Mouse (Mus musculus): ENCODE measurements around the gene Cyp2j6.
A peak's percentile ranks its signal among the peaks of the same experiment; 100 is the strongest.
"Not testable (repeated sequence)": the region's sequence is repeated elsewhere in the genome, so short reads cannot be mapped to it uniquely, and the experiment has no call there.

Gene Cyp2j6

DNA sequence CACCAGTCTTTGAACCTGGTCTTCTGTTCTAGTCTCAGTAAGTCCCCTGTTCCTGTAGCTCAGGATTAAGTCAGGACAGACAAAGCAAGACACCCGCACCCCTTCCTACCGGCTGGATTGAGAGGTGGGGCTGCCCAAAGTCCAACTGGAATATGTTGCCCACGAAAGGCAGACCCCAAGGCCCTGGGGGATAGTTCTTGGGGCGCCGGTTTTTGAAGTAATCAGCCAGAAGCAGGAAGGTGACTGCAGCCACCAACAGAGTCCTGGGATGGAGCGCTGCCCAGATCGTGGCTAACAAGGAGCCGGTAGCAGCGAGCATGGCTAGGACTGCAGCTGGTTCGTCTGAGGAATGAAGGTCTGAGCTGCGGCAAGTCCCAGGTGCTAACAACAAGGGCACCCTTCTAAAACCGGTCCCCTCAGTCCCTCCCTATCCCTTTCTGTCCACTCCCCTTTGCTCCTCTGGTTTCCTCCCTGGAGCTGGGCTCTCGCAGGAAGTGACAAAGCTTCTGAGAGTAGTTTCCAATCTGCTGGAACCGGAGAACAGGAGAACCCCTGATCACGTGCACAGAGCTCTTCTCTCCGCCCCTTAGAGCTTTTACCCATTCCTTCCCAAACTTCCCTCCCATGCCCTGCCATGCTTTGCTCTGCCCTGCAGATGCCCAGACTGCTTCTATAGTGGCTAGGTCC, at the start of gene Cyp2j6:
Gene Cyp2j6, minus strand, starts transcription at position 529 of the 687 bp plus-strand sequence.
- peak; percentile 3 for DNase-seq

GRCm38 (mm10) chr4:96591791-96592150, 38.3 kb upstream of the Cyp2j6 start:
- peak; percentile 35 for DNase-seq

DNA sequence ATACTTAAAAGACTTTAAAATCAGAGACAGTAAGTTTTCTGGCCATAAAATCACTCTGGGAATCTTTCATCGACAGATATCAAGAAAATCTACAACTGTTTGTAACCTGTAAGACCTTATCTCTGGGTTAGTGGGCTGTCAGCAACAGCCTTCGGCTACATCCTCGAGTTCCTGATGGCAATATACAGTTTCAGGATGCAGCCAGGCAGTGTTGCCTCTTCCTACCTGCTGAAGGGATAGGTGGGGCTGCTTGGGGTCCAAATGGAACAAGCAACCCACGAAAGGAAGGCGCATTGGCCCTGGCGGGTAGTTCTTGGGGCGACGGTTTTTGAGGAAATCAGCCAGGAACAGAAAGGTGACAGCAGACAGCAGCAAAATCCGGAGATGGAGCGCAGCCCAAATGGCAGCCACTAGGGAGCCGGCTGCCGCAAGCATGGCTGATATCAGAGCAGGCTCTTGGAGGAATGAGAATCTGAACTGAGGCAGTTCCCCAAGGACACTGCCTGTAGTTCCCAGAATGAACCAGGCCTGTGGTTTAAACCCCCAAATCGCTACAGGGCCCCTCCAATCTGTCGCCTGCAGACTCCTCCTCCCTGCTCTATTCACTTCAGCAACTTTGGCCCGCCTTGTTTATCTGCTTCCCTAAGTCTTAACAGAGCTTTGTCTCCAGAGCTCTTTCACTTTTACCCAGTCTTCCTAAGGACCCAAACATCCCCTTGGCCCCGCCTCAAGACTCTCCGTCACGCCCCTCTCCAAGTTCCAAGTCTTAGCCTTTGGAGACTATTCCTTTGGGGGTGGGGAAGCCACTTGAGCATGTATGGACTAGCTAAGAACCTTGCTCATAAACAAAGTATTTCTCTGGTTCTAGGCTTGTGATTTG, 37.7 kb upstream of the Cyp2j6 start, which contains the start of gene Cyp2j9:
Gene Cyp2j9, minus strand, starts transcription at position 668 of the 880 bp plus-strand sequence.
- DNase-seq, result peak; percentile 37

DNA sequence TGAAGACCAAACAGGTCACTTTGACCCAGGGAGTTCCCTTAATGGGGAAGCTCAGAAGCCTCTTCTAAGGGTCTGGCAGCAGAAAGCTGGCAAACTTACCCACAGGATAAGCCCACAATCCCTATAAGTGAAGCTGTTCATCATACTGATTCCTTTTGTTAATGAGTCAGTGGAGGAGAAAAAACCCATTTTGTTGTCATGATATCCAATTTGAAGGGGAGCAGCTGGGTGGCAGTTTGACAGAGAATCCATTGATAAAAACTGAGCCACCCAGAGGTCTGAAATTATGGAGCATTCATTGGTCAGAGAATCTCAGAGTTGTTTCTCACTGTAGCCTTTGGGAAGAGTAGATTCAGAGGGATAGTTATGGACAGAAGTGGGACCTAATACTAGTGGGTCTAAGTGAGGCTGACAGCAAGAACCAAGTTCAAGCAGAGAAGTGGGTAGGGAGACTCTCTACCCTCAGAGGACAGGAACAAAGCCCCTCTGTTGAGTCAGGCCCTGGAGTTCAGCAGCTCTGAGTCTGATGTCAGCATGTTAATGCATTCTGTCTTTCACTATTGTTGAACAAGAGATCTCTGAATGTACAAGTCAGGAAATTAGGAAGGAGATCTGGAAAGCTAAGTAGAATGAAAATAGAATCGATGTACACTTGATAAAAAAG, 28.1 kb upstream of the Cyp2j6 start:
- DNase-seq, result no peak

- not testable (repeated sequence) for DNase-seq
Observed at GRCm38 (mm10) chr4:96580351-96580750, 26.9 kb upstream of the Cyp2j6 start.

GRCm38 (mm10) chr4:96569442-96569841, 16.0 kb upstream of the Cyp2j6 start:
- DNase-seq, result no peak

- DNase-seq, result no peak
Observed at GRCm38 (mm10) chr4:96567988-96568387, 14.5 kb upstream of the Cyp2j6 start.

GRCm38 (mm10) chr4:96565808-96566207, 12.3 kb upstream of the Cyp2j6 start:
- DNase-seq, result no peak

GRCm38 (mm10) chr4:96560464-96560863, 7.0 kb upstream of the Cyp2j6 start:
- no peak for DNase-seq

- DNase-seq, result no peak
Observed at GRCm38 (mm10) chr4:96559781-96560180, 6.3 kb upstream of the Cyp2j6 start.

- DNase-seq, result no peak
Observed at GRCm38 (mm10) chr4:96551619-96552018, 1.8 kb downstream of the Cyp2j6 start.

GRCm38 (mm10) chr4:96545976-96546375, 7.5 kb downstream of the Cyp2j6 start:
- no peak for DNase-seq

GRCm38 (mm10) chr4:96525772-96526171, 27.7 kb downstream of the Cyp2j6 start:
- no peak for DNase-seq

GRCm38 (mm10) chr4:96522256-96522655, 31.2 kb downstream of the Cyp2j6 start:
- DNase-seq, result no peak

- no peak for DNase-seq
Observed at GRCm38 (mm10) chr4:96510083-96510482, 43.4 kb downstream of the Cyp2j6 start.

- no peak for DNase-seq
Observed at GRCm38 (mm10) chr4:96507286-96507685, 46.2 kb downstream of the Cyp2j6 start, which contains the start of gene Cyp2j8. Cyp2j8 (minus strand) TSS chr4:96507386.
